Mouse (Mus musculus) megakaryocyte, embryonic 14.5 days (primary cell): ENCODE results near the gene Scn3b. TPM values are rescaled to one million over a fixed set of nuclear protein-coding genes. Genes with fewer than 3 reads are reported as not detected.

ENCODE experiments used
- H3K27me3 ChIP-seq: replicated peaks from 2 replicates; pipeline ENCODE3; 2012; ENCODE audit warnings: inconsistent platforms
- H3K36me3 ChIP-seq: replicated peaks from 2 replicates; pipeline ENCODE3; 2012; ENCODE audit warnings: low read length, inconsistent platforms, mixed read lengths
- H3K4me1 ChIP-seq: 2 replicates; pipeline ENCODE4 v1.6.1; 2012; ENCODE audit warnings: inconsistent platforms
- H3K4me3 ChIP-seq: replicated peaks from 2 replicates; pipeline ENCODE3; 2012; ENCODE audit warnings: moderate library complexity, mild to moderate bottlenecking, inconsistent platforms
- H3K9me3 ChIP-seq: 2 replicates; pipeline ENCODE4 v1.6.1; 2012; ENCODE audit warnings: inconsistent platforms
- FLI1 ChIP-seq: IDR thresholded peaks from 2 replicates; pipeline ENCODE4 v1.6.1; 2012; ENCODE audit warnings: low read length, inconsistent platforms, mixed read lengths
- GATA1 ChIP-seq: IDR thresholded peaks from 3 replicates; pipeline ENCODE4 v1.6.1; 2012; ENCODE audit warnings: mixed read lengths, low read length, inconsistent platforms, borderline replicate concordance
- polyA plus RNA-seq: library from polyadenylated mRNA; stranded (reverse); fragments of >175 nt; gene quantifications from 2 replicates; pipeline ENCODE4 v1.2.3, GENCODE M21; 2012; ENCODE audit warnings: low replicate concordance; ENCODE audit not compliant: insufficient read depth

Gene Scn3b
- polyA plus RNA-seq, 1 experiment: not detected

- TF ChIP-seq FLI1: no peak
- TF ChIP-seq GATA1: no peak
- Histone ChIP-seq H3K36me3 (peaks cover 96% of the 10 kb centered on the region), H3K4me1 (no peaks in the 10 kb centered on the region)
Measured at GRCm38 (mm10) chr9:40307311-40307710, 38.3 kb downstream of the Scn3b start.

GRCm38 (mm10) chr9:40309876-40310275, 40.9 kb downstream of the Scn3b start:
- TF ChIP-seq GATA1: no peak
- no peak for TF ChIP-seq FLI1
- Histone ChIP-seq H3K9me3 (no peaks in the 10 kb centered on the region), H3K4me1 (no peaks in the 10 kb centered on the region), H3K27me3 (no peaks in the 10 kb centered on the region), H3K4me3 (no peak overlapping the region), H3K36me3 (peaks cover 89% of the 10 kb centered on the region)

More at GRCm38 (mm10) chr9:40307311-40307710, 38.3 kb downstream of the Scn3b start:
- no peaks in the 10 kb centered on the region for H3K27me3 ChIP-seq
- no peaks in the 10 kb centered on the region for H3K9me3 ChIP-seq
- no peak overlapping the region for H3K4me3 ChIP-seq

- Histone ChIP-seq H3K4me1 (peaks cover 4% of the 10 kb centered on the region; the same call in 1 of the 2 replicates), H3K27me3 (no peaks in the 10 kb centered on the region), H3K4me3 (no peak overlapping the region), H3K9me3 (no peaks in the 10 kb centered on the region), H3K36me3 (peaks cover 83% of the 10 kb centered on the region)
- TF ChIP-seq FLI1: no peak
- TF ChIP-seq GATA1: no peak
Measured at GRCm38 (mm10) chr9:40311813-40312212, 42.8 kb downstream of the Scn3b start.

GRCm38 (mm10) chr9:40316865-40317660, 48.0 kb downstream of the Scn3b start:
- Histone ChIP-seq H3K4me3 (no peak overlapping the region), H3K4me1 (peaks cover 39% of the 10 kb centered on the region), H3K36me3 (peaks cover 48% of the 10 kb centered on the region), H3K9me3 (no peaks in the 10 kb centered on the region), H3K27me3 (no peaks in the 10 kb centered on the region)
- TF ChIP-seq GATA1 (no peak), FLI1 (no peak)

- Histone ChIP-seq H3K9me3 (no peaks in the 10 kb centered on the region), H3K4me3 (peak overlapping the region; percentile 6), H3K27me3 (no peaks in the 10 kb centered on the region), H3K36me3 (peaks cover 43% of the 10 kb centered on the region), H3K4me1 (peaks cover 46% of the 10 kb centered on the region)
- TF ChIP-seq FLI1: no peak
- TF ChIP-seq GATA1: no peak
Measured at GRCm38 (mm10) chr9:40317735-40318134, 48.7 kb downstream of the Scn3b start.

- no peaks in the 10 kb centered on the region for H3K9me3 ChIP-seq
- peaks cover 36% of the 10 kb centered on the region for H3K36me3 ChIP-seq
- no peak for TF ChIP-seq GATA1
- no peaks in the 10 kb centered on the region for H3K27me3 ChIP-seq
- peak overlapping the region; percentile 70 for H3K4me3 ChIP-seq
- H3K4me1 ChIP-seq: peaks cover 56% of the 10 kb centered on the region
Measured at GRCm38 (mm10) chr9:40318771-40319170, 49.8 kb downstream of the Scn3b start.

- Histone ChIP-seq H3K4me3 (peak overlapping the region; percentile 86), H3K27me3 (no peaks in the 10 kb centered on the region), H3K36me3 (peaks cover 21% of the 10 kb centered on the region), H3K4me1 (peaks cover 73% of the 10 kb centered on the region), H3K9me3 (no peaks in the 10 kb centered on the region)
- TF ChIP-seq GATA1 (no peak), FLI1 (no peak)
Measured at GRCm38 (mm10) chr9:40320405-40320804, 51.4 kb downstream of the Scn3b start.

GRCm38 (mm10) chr9:40320879-40321667, 52.1 kb downstream of the Scn3b start:
- no peaks in the 10 kb centered on the region for H3K27me3 ChIP-seq
- H3K4me3 ChIP-seq: peak overlapping the region; percentile 86
- TF ChIP-seq FLI1 (no peak), GATA1 (no peak)
- peaks cover 79% of the 10 kb centered on the region for H3K4me1 ChIP-seq
- no peaks in the 10 kb centered on the region for H3K9me3 ChIP-seq
- H3K36me3 ChIP-seq: peaks cover 16% of the 10 kb centered on the region

GRCm38 (mm10) chr9:40321668-40322003, 52.6 kb downstream of the Scn3b start:
- Histone ChIP-seq H3K9me3 (no peaks in the 10 kb centered on the region), H3K4me3 (no peak overlapping the region), H3K27me3 (no peaks in the 10 kb centered on the region), H3K4me1 (peaks cover 83% of the 10 kb centered on the region), H3K36me3 (peaks cover 15% of the 10 kb centered on the region)
- TF ChIP-seq FLI1 (no peak), GATA1 (no peak)

- Histone ChIP-seq H3K4me1 (peaks cover 82% of the 10 kb centered on the region), H3K9me3 (no peaks in the 10 kb centered on the region), H3K4me3 (no peak overlapping the region), H3K27me3 (no peaks in the 10 kb centered on the region), H3K36me3 (peaks cover 8% of the 10 kb centered on the region)
- TF ChIP-seq GATA1 (no peak), FLI1 (no peak)
Measured at GRCm38 (mm10) chr9:40322372-40322771, 53.4 kb downstream of the Scn3b start.
